Mouse (Mus musculus): ENCODE measurements around the gene Syk.

Syk gene

GRCm38 (mm10) chr13:52600015-52600643, 17.2 kb downstream of the Syk start:
- no peak for DNase-seq (ENCODE audit: low read depth)

DNA sequence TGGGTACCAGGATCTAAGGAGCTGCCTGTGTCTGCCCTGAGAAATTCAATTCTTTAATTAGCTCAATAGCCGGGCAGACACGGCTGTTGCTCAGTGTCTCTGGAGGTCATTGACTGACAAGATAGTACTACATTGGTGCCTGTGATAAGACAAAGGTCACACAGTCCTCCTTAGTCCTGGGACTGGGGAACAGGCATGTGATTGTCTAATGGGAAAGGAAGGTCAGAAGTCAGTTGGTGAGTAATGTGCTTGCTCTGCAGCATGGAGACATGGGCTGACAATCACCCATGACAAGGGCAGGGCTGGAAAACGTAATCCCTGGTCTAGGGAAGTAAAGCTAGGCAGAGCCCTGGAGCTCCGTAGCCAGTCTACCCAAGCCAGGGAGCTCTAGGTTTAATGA, 19.8 kb downstream of the Syk start:
- no peak for DNase-seq (ENCODE audit: low read depth)

DNA sequence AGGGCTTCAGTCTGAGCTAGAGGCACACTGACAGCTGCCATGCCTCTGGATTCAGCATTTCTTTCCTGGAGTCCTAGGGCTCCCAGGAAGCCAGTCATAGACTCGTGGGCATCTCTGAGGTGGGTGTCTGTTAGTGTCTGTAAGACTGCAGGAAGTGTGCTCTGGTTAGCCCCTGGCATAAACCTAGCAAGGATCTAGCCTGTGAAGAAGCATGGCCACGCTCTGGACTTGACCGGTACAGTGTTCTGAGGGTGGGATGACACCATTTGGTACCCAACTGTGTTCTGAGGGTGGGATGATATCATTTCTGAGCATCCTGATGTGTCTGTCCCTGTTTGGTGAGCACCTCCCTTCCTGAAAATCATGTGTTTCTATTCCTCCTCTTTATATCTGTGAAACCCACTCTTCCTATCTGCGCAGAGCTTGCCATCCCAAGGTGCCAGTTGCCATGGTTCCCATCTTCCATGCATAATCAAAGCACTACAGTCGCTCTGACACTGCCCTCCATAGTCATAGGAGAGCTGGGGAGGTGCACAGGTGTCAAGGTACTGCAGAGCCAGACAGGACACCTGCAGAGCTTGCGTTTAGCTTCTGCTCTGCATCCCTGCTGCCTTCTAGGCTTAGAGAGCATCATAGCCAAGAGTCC, 20.9 kb downstream of the Syk start:
- DNase-seq (ENCODE audit: low read depth), result no peak

DNA sequence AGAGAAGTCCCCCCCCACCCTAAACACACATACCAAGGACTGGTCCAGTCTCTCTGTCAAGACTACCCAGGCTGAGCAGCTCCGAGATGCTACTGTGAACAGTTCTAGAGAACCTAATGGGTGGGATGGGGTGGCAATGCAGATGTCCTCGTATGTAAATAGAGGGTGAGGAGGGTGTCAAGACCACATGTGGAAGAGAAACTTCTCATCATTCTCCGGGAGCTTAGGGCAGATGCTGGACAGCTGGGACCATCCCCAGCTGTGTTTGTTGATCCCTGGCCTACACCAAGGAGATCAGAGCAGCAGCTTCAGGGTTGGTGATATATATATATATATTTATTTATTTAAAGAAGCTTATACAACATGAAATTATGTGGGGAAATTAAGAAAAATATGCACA, 22.0 kb downstream of the Syk start:
- DNase-seq (ENCODE audit: low read depth), result no peak

GRCm38 (mm10) chr13:52605911-52606310, 22.9 kb downstream of the Syk start:
- DNase-seq (ENCODE audit: low read depth), result no peak

- DNase-seq (ENCODE audit: low read depth), result no peak
Observed at GRCm38 (mm10) chr13:52606656-52607275, 23.8 kb downstream of the Syk start.

GRCm38 (mm10) chr13:52607964-52608363, 25.0 kb downstream of the Syk start:
- no peak for DNase-seq (ENCODE audit: low read depth)

DNA sequence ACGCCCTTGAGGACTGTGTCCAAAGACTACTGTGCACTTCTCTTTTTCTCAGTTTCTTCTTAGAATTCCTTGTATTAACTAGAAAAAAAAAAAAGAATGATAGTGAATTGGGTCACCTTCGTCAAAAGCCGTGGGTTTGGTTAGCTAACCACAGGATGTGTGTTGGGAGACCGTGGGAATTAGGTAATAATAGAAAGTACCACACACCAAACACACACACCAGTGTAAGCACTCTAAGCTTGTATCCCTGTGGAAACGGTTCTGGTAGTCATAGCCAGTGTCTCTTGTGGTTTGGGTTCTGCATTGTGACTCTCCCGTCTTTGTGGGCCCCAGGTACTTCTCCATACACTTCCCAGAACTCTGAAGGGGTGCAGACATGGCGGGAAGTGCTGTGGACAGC, 27.5 kb downstream of the Syk start:
- no peak for DNase-seq (ENCODE audit: low read depth)

DNA sequence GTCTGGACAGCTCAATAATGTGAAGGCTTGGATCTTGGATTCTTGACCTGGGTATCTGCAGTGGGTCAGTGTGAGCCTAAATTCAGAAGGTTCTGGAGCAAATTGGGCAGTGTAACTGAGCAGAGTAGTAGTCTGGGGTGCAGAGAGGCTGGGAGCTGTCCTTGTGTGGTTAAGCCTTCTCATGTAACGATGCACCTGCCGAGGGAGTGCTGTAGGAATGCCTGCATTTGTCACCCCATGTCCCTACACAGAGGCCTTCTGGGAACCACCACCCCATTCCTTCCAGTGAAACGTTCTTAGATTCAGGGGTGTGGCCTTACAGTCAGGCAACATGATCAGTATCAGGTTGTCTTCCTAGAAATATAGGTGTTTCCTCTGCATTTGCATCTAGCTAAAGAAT, 30.3 kb downstream of the Syk start:
- DNase-seq (ENCODE audit: low read depth), result peak; percentile 38

DNA sequence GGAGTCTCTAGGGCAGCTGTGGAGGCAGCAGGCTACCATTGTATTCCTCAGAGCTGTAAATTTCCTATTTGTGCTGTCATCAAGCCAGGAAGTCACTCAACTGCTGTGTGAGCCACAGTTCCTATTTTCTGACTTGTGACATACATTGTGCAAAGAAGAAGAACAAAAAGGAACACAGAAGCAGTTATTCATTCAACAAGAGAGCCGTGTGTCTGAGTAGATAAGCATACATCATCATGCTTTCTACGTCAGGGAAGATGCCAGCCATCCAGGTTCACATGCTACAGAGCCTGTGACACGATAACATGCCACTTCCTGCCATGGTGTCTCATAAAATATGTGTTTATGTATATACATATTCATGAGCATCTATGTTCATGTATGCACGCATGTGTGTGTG, 32.1 kb downstream of the Syk start:
- DNase-seq (ENCODE audit: low read depth), result peak; percentile 23

GRCm38 (mm10) chr13:52617096-52617714, 34.2 kb downstream of the Syk start:
- DNase-seq (ENCODE audit: low read depth), result peak; percentile 25

GRCm38 (mm10) chr13:52618592-52618991, 35.6 kb downstream of the Syk start:
- no peak for DNase-seq (ENCODE audit: low read depth)

DNA sequence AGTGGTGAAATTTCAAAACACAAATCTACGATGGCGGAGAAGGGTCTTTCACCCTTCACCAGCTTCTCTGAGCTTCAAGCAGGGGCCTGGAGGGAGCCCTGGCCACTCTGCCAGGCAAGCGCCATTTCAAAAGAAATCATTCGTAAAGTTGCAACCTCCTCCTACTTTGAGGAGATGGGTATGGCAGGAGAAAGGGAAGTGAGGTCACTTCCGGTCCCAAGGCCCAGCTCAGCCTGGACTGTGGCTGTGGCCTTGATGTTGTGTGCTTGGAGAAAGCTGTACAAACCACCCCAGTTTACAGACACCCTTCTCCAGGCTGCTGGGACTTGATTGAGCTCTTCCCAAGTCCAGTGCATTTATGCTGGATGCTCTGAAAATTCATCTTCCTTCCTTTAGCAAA, 36.5 kb downstream of the Syk start:
- DNase-seq (ENCODE audit: low read depth), result no peak

DNA sequence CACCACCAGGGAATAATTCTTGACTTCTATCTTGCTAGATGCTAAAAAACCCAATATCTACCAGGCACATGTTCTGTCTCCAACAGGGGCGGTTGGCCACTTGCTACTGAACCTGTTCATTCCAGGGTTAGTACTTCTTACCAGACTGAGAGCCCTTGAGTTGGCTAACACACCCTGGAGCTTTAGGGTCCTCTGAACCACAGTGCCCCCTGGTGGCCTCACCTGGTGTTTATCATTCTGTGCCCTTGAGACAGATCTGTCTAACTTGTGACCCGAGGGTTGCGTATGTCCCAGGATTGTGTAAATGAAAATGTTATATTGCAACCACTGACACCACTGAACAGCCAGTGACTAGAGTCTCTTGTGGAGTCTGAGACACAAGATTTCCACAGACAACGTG, 41.1 kb downstream of the Syk start:
- DNase-seq (ENCODE audit: low read depth), result peak; percentile 59

DNA sequence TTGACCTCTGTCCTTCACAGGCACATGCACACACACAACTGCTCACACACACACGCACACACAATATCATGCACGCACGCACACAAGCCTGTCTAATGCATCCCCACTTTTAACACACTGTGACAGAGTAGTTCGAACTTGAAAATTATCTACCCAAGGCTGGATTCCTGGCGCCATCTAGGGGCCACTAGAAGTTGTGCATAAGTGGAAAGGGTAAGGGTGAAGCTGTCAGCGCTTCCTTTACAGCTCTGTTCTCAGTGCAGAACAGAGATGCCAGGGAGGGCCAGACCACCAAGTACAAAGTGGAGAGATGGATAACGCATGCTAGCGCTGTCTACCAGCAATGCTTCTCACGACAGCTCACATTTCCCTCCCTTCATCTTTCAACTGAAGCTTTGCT, 45.6 kb downstream of the Syk start:
- peak; percentile 36 for DNase-seq (ENCODE audit: low read depth)

GRCm38 (mm10) chr13:52631624-52632023, 48.7 kb downstream of the Syk start:
- DNase-seq (ENCODE audit: low read depth), result no peak

DNA sequence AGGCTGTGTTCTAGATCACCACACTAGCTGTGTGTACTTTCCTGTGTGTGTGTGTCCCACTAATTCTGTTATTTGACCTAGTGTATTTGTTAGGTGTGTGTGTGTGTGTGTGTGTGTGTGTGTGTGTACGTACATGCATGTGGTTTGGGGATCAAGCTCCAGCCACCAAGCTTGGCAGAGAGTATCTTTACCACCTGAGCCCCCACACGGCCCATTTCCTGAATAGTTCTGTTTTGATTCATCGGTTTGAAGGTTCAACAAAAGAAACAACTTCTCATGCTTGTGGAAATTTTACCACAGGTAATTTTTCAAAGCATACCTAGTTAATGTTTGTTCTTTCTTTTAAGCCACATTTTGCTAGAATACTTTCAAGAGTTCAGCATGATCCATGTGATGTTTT, 52.5 kb downstream of the Syk start:
- no peak for DNase-seq (ENCODE audit: low read depth)

GRCm38 (mm10) chr13:52636176-52636748, 53.3 kb downstream of the Syk start:
- DNase-seq (ENCODE audit: low read depth), result no peak

DNA sequence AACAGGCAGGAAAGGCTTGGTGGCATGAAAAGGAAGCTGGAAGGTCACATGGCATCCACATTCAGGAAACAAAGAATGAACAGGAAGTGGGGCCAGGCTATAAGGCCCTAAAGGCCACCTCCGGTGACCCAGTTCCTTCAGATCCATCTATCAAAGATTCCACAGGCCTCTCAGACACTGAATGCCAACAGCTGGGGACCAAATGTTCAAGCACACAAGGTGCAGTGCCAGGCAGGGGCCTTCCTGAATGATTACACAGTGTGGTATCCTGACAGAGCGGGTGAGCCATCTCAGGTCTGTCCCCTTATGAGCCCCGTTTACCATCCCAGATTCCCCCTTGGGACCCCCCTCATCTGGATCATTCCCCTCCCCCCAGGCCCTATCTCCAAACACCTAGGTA, 63.6 kb downstream of the Syk start:
- DNase-seq (ENCODE audit: low read depth), result no peak

DNA sequence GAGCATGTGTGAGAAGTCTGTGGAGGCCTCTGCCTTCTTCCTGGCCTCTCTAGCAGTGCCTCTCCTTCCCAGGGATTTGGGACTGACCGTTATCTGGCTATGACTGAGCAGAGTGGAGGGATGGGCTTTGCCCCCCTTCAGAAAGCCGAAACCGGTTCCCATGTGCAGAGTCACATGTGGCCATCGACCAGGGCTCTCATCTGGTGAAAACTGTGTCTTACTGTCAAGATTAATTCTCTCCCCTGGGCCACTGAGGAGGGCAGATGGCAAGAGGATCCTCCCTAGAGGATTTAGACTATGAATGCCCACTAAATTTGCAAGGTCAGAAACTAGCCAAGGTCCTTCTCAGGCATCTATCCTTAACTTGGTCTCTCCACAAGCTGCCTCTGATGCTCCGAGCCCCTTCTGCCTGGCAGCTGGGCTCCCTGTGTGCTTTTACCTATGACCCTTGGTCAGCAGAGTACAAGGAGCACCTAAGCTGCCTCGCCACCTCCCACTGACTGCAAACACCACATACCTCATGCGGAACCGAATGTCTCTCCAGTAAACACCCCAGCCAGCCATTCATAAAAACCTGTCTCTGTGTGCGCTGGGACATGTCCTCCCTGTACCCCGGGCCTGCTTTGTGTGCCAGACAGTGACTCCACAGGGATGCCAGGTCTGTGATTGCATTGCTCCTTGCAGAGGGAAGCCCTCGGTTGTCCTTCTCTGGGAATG, 65.2 kb downstream of the Syk start:
- no peak for DNase-seq (ENCODE audit: low read depth)

GRCm38 (mm10) chr13:52649791-52650418, 66.9 kb downstream of the Syk start:
- no peak for DNase-seq (ENCODE audit: low read depth)
